Mouse (Mus musculus): ENCODE results near the gene Zzef1. TPM values are rescaled to one million over a fixed set of nuclear protein-coding genes. Genes with fewer than 3 reads are reported as not detected.

Zzef1 gene
- polyA plus RNA-seq, 1 experiment from 2014 or later = 9.8 TPM

GRCm38 (mm10) chr11:72805232-72805631 is 9.2 kb downstream of the Zzef1 start:
- Histone ChIP-seq H3K27ac (replicated peaks in 1 of 2; ENCODE audit: control insufficient read depth in 1 of 2, insufficient read depth in 1 of 2, low read depth in 2 of 2, low read length in 2 of 2) (no peak overlapping the region), H3K36me3 (ENCODE audit: control insufficient read depth, insufficient read depth, low read length) (no peaks in the 10 kb centered on the region; the same call in 1 of the 2 replicates), H3K4me2 (ENCODE audit: low read length) (no peak overlapping the region), H3K9me3 (ENCODE audit: control insufficient read depth, low read length) (no peaks in the 10 kb centered on the region), H3K4me3 (ENCODE audit: control insufficient read depth in 1 of 2, insufficient read depth in 1 of 2, low read depth in 1 of 2, low read length in 2 of 2) (no peak overlapping the region), H3K4me1 (ENCODE audit: control insufficient read depth in 2 of 2, insufficient read depth in 2 of 2, low read length in 2 of 2) (peaks cover 5 to 26% of the 10 kb centered on the region in 2 experiments; a peak in 3 of 4 replicates), H3K9ac (ENCODE audit: low read length) (no peak overlapping the region), H3K27me3 (ENCODE audit: control insufficient read depth, insufficient read depth, low read length) (no peaks in the 10 kb centered on the region)
- no peak for ATAC-seq (ENCODE audit: insufficient number of reproducible peaks, insufficient read depth, low FRiP score, low read depth)
- WGBS = 82% methylated on average over 3 of the region's 3 CpGs

DNA sequence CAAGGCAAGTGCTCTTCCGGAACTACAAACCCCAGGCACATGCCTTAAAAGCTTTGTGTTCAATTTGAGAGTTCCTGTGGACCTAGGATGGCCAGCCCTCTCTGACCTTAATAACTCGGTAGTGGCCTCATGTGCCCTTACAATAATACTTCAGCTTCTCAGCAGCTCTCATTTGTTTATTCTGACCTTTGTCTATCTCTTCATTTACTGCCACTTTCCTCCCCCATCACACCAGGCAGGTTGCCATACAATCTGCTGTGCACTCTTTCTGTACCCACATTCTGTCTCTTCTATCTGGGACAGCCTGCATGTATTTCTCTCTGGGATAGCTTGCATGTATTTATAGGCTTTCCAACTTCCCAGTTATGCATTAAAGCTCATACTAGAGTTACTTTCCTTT is 10.5 kb downstream of the Zzef1 start:
- Histone ChIP-seq H3K27me3 (ENCODE audit: control insufficient read depth, insufficient read depth, low read length) (no peaks in the 10 kb centered on the region), H3K4me1 (ENCODE audit: control insufficient read depth in 2 of 2, insufficient read depth in 2 of 2, low read length in 2 of 2) (peaks cover 5 to 26% of the 10 kb centered on the region in 2 experiments; a peak in 3 of 4 replicates), H3K4me2 (ENCODE audit: low read length) (no peak overlapping the region), H3K27ac (replicated peaks in 1 of 2; ENCODE audit: control insufficient read depth in 1 of 2, insufficient read depth in 1 of 2, low read depth in 2 of 2, low read length in 2 of 2) (no peak overlapping the region), H3K4me3 (ENCODE audit: control insufficient read depth in 1 of 2, insufficient read depth in 1 of 2, low read depth in 1 of 2, low read length in 2 of 2) (no peak overlapping the region), H3K9ac (ENCODE audit: low read length) (no peak overlapping the region), H3K36me3 (ENCODE audit: control insufficient read depth, insufficient read depth, low read length) (no peaks in the 10 kb centered on the region; the same call in 1 of the 2 replicates), H3K9me3 (ENCODE audit: control insufficient read depth, low read length) (no peaks in the 10 kb centered on the region)
- ATAC-seq (ENCODE audit: insufficient number of reproducible peaks, insufficient read depth, low FRiP score, low read depth) = no peak
- WGBS = 65% methylated on average over 2 of the region's 2 CpGs

GRCm38 (mm10) chr11:72807992-72808391 is 12.0 kb downstream of the Zzef1 start:
- Histone ChIP-seq H3K27ac (replicated peaks in 1 of 2; ENCODE audit: control insufficient read depth in 1 of 2, insufficient read depth in 1 of 2, low read depth in 2 of 2, low read length in 2 of 2) (no peak overlapping the region), H3K4me2 (ENCODE audit: low read length) (no peak overlapping the region), H3K36me3 (ENCODE audit: control insufficient read depth, insufficient read depth, low read length) (no peaks in the 10 kb centered on the region; the same call in 1 of the 2 replicates), H3K9me3 (ENCODE audit: control insufficient read depth, low read length) (no peaks in the 10 kb centered on the region), H3K4me3 (ENCODE audit: control insufficient read depth in 1 of 2, insufficient read depth in 1 of 2, low read depth in 1 of 2, low read length in 2 of 2) (no peak overlapping the region), H3K27me3 (ENCODE audit: control insufficient read depth, insufficient read depth, low read length) (no peaks in the 10 kb centered on the region), H3K4me1 (ENCODE audit: control insufficient read depth in 2 of 2, insufficient read depth in 2 of 2, low read length in 2 of 2) (peaks cover 5 to 23% of the 10 kb centered on the region in 2 experiments; a peak in 3 of 4 replicates), H3K9ac (ENCODE audit: low read length) (no peak overlapping the region)
- no peak for ATAC-seq (ENCODE audit: insufficient number of reproducible peaks, insufficient read depth, low FRiP score, low read depth)
- 63% methylated on average over 4 of the region's 4 CpGs for WGBS

GRCm38 (mm10) chr11:72813687-72814086 is 17.7 kb downstream of the Zzef1 start:
- Histone ChIP-seq H3K4me2 (ENCODE audit: low read length) (no peak overlapping the region), H3K27ac (replicated peaks in 1 of 2; ENCODE audit: control insufficient read depth in 1 of 2, insufficient read depth in 1 of 2, low read depth in 2 of 2, low read length in 2 of 2) (no peak overlapping the region), H3K9me3 (ENCODE audit: control insufficient read depth, low read length) (no peaks in the 10 kb centered on the region), H3K27me3 (ENCODE audit: control insufficient read depth, insufficient read depth, low read length) (no peaks in the 10 kb centered on the region), H3K4me1 (ENCODE audit: control insufficient read depth in 2 of 2, insufficient read depth in 2 of 2, low read length in 2 of 2) (no peaks in the 10 kb centered on the region), H3K4me3 (ENCODE audit: control insufficient read depth in 1 of 2, insufficient read depth in 1 of 2, low read depth in 1 of 2, low read length in 2 of 2) (no peak overlapping the region), H3K9ac (ENCODE audit: low read length) (no peak overlapping the region), H3K36me3 (ENCODE audit: control insufficient read depth, insufficient read depth, low read length) (peaks cover 8% of the 10 kb centered on the region)
- ATAC-seq (ENCODE audit: insufficient number of reproducible peaks, insufficient read depth, low FRiP score, low read depth) = no peak
- WGBS = 91% methylated on average over 5 of the region's 5 CpGs

- no peak for ATAC-seq (ENCODE audit: insufficient number of reproducible peaks, insufficient read depth, low FRiP score, low read depth)
- Histone ChIP-seq H3K9ac (ENCODE audit: low read length) (no peak overlapping the region), H3K9me3 (ENCODE audit: control insufficient read depth, low read length) (no peaks in the 10 kb centered on the region), H3K4me1 (ENCODE audit: control insufficient read depth in 2 of 2, insufficient read depth in 2 of 2, low read length in 2 of 2) (no peaks in the 10 kb centered on the region), H3K4me3 (ENCODE audit: control insufficient read depth in 1 of 2, insufficient read depth in 1 of 2, low read depth in 1 of 2, low read length in 2 of 2) (no peak overlapping the region), H3K4me2 (ENCODE audit: low read length) (no peak overlapping the region), H3K27ac (replicated peaks in 1 of 2; ENCODE audit: control insufficient read depth in 1 of 2, insufficient read depth in 1 of 2, low read depth in 2 of 2, low read length in 2 of 2) (no peak overlapping the region), H3K27me3 (ENCODE audit: control insufficient read depth, insufficient read depth, low read length) (no peaks in the 10 kb centered on the region), H3K36me3 (ENCODE audit: control insufficient read depth, insufficient read depth, low read length) (peaks cover 13% of the 10 kb centered on the region)
- WGBS = 78% methylated on average over 2 of the region's 2 CpGs
Measured at GRCm38 (mm10) chr11:72814188-72814587, 18.2 kb downstream of the Zzef1 start.

DNA sequence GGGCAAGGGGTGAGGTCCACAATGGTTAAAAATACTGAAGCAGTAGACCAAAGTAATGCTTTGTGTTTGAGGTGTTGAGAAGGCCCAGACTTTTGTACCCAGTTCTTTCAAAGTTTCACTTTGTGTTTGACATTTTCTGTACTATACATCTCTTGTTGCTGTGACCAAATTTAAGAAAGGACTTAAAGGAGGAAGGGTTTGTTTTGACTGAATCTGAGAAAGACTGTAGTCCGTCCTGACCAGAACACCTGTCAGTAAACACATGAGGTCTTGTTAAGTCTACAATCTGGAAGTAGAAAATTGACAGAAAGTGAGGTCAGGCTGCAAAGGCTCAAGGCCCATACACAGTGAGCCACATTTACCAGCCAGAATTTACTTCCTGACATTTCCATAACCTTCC is 20.8 kb downstream of the Zzef1 start:
- ATAC-seq (ENCODE audit: insufficient number of reproducible peaks, insufficient read depth, low FRiP score, low read depth) = no peak
- Histone ChIP-seq H3K4me2 (ENCODE audit: low read length) (no peak overlapping the region), H3K27ac (replicated peaks in 1 of 2; ENCODE audit: control insufficient read depth in 1 of 2, insufficient read depth in 1 of 2, low read depth in 2 of 2, low read length in 2 of 2) (no peak overlapping the region), H3K4me3 (ENCODE audit: control insufficient read depth in 1 of 2, insufficient read depth in 1 of 2, low read depth in 1 of 2, low read length in 2 of 2) (no peak overlapping the region), H3K9me3 (ENCODE audit: control insufficient read depth, low read length) (no peaks in the 10 kb centered on the region), H3K4me1 (ENCODE audit: control insufficient read depth in 2 of 2, insufficient read depth in 2 of 2, low read length in 2 of 2) (no peaks in the 10 kb centered on the region), H3K9ac (ENCODE audit: low read length) (no peak overlapping the region), H3K36me3 (ENCODE audit: control insufficient read depth, insufficient read depth, low read length) (peaks cover 37% of the 10 kb centered on the region), H3K27me3 (ENCODE audit: control insufficient read depth, insufficient read depth, low read length) (no peaks in the 10 kb centered on the region)
- 85% methylated on average over 1 of the region's 1 CpGs for WGBS

GRCm38 (mm10) chr11:72818067-72818466 is 22.0 kb downstream of the Zzef1 start:
- ATAC-seq (ENCODE audit: insufficient number of reproducible peaks, insufficient read depth, low FRiP score, low read depth) = no peak
- no peaks in the 10 kb centered on the region for H3K27me3 ChIP-seq (ENCODE audit: control insufficient read depth, insufficient read depth, low read length)
- H3K4me2 ChIP-seq (ENCODE audit: low read length) = no peak overlapping the region
- 84% methylated on average over 7 of the region's 7 CpGs for WGBS
- no peaks in the 10 kb centered on the region for H3K4me1 ChIP-seq (ENCODE audit: control insufficient read depth in 2 of 2, insufficient read depth in 2 of 2, low read length in 2 of 2)
- H3K27ac ChIP-seq (replicated peaks in 1 of 2; ENCODE audit: control insufficient read depth in 1 of 2, insufficient read depth in 1 of 2, low read depth in 2 of 2, low read length in 2 of 2) = no peak overlapping the region
- no peak overlapping the region for H3K9ac ChIP-seq (ENCODE audit: low read length)
- H3K36me3 ChIP-seq (ENCODE audit: control insufficient read depth, insufficient read depth, low read length) = peaks cover 49% of the 10 kb centered on the region
- H3K9me3 ChIP-seq (ENCODE audit: control insufficient read depth, low read length) = no peaks in the 10 kb centered on the region
- H3K4me3 ChIP-seq (ENCODE audit: control insufficient read depth in 1 of 2, insufficient read depth in 1 of 2, low read depth in 1 of 2, low read length in 2 of 2) = no peak overlapping the region

GRCm38 (mm10) chr11:72821041-72821440 is 25.0 kb downstream of the Zzef1 start:
- Histone ChIP-seq H3K9me3 (ENCODE audit: control insufficient read depth, low read length) (no peaks in the 10 kb centered on the region), H3K4me1 (ENCODE audit: control insufficient read depth in 2 of 2, insufficient read depth in 2 of 2, low read length in 2 of 2) (no peaks in the 10 kb centered on the region), H3K27me3 (ENCODE audit: control insufficient read depth, insufficient read depth, low read length) (no peaks in the 10 kb centered on the region), H3K4me2 (ENCODE audit: low read length) (no peak overlapping the region), H3K36me3 (ENCODE audit: control insufficient read depth, insufficient read depth, low read length) (peaks cover 76% of the 10 kb centered on the region), H3K27ac (replicated peaks in 1 of 2; ENCODE audit: control insufficient read depth in 1 of 2, insufficient read depth in 1 of 2, low read depth in 2 of 2, low read length in 2 of 2) (no peak overlapping the region), H3K9ac (ENCODE audit: low read length) (no peak overlapping the region), H3K4me3 (ENCODE audit: control insufficient read depth in 1 of 2, insufficient read depth in 1 of 2, low read depth in 1 of 2, low read length in 2 of 2) (no peak overlapping the region)
- 87% methylated on average over 7 of the region's 7 CpGs for WGBS
- no peak for ATAC-seq (ENCODE audit: insufficient number of reproducible peaks, insufficient read depth, low FRiP score, low read depth)
